Mouse (Mus musculus) retina, embryonic 14.5 days (tissue): ENCODE measurements around the gene Txn1.

ENCODE experiments used
- DNase-seq: peaks from one replicate; pipeline ENCODE4 v3.0.0-alpha.2; 2015; ENCODE audit warnings: low spot score

Txn1 gene

GRCm38 (mm10) chr4:57940631-57941030 lies 15.6 kb downstream of the Txn1 start:
- DNase-seq, result no peak

- DNase-seq, result no peak
Measured at GRCm38 (mm10) chr4:57937292-57937691, 18.9 kb downstream of the Txn1 start.

- DNase-seq, result no peak
Measured at GRCm38 (mm10) chr4:57934181-57934580, 22.0 kb downstream of the Txn1 start.

GRCm38 (mm10) chr4:57930559-57931170 lies 25.5 kb downstream of the Txn1 start:
- no peak for DNase-seq

GRCm38 (mm10) chr4:57927464-57928205 lies 28.6 kb downstream of the Txn1 start:
- DNase-seq, result peak; percentile 80

GRCm38 (mm10) chr4:57924556-57925071 lies 31.6 kb downstream of the Txn1 start:
- no peak for DNase-seq

- DNase-seq, result no peak
Measured at GRCm38 (mm10) chr4:57922171-57922570, 34.0 kb downstream of the Txn1 start.

GRCm38 (mm10) chr4:57920522-57920921 lies 35.7 kb downstream of the Txn1 start:
- no peak for DNase-seq

GRCm38 (mm10) chr4:57919494-57920423 lies 36.5 kb downstream of the Txn1 start:
- peak; percentile 12 for DNase-seq

- no peak for DNase-seq
Measured at GRCm38 (mm10) chr4:57916711-57917110, 39.5 kb downstream of the Txn1 start.

- no peak for DNase-seq
Measured at GRCm38 (mm10) chr4:57916201-57916661, 40.0 kb downstream of the Txn1 start, which contains the start of gene D630039A03Rik. Gene D630039A03Rik, minus strand, starts transcription at chr4:57916297.

GRCm38 (mm10) chr4:57915216-57915965 lies 40.8 kb downstream of the Txn1 start:
- DNase-seq, result no peak

- no peak for DNase-seq
Measured at GRCm38 (mm10) chr4:57914193-57915190, 41.7 kb downstream of the Txn1 start.

GRCm38 (mm10) chr4:57913021-57913420 lies 43.2 kb downstream of the Txn1 start:
- DNase-seq, result no peak

- no peak for DNase-seq
Measured at GRCm38 (mm10) chr4:57908860-57909259, 47.4 kb downstream of the Txn1 start.

GRCm38 (mm10) chr4:57906708-57907107 lies 49.5 kb downstream of the Txn1 start:
- no peak for DNase-seq

- DNase-seq, result no peak
Measured at GRCm38 (mm10) chr4:57904638-57905037, 51.6 kb downstream of the Txn1 start.

- DNase-seq, result peak; percentile 79
Measured at GRCm38 (mm10) chr4:57904211-57904610, 52.0 kb downstream of the Txn1 start.

GRCm38 (mm10) chr4:57902619-57903018 lies 53.6 kb downstream of the Txn1 start:
- DNase-seq, result no peak

GRCm38 (mm10) chr4:57901210-57901609 lies 55.0 kb downstream of the Txn1 start:
- DNase-seq, result peak; percentile 74
